Mouse (Mus musculus) left cerebral cortex, postnatal 36 days (tissue): Measurements from ENCODE around the gene Adss. TPM values are rescaled to one million over a fixed set of nuclear protein-coding genes. Genes with fewer than 3 reads are reported as not detected.

ENCODE experiments used
- DNase-seq, 2 experiments: peaks; one replicate each; pipeline ENCODE4 v3.0.0; 2021 to 2022; ENCODE audit warnings: low spot score in 2 of 2, mixed read lengths in 1 of 2
- intact Hi-C: fragments of 180-260 bp; cut with DNase I; formaldehyde crosslinking; loops from one replicate; pipeline ENCODE4 v1.15.1; 2025
- total RNA-seq, 2 experiments: library from RNA; stranded (reverse); gene quantifications; 2 replicates each; pipeline ENCODE4 v1.2.3; 2021

Adss gene
- total RNA-seq, 2 experiments from 2014 or later = 63.6 to 70.0 TPM

DNA sequence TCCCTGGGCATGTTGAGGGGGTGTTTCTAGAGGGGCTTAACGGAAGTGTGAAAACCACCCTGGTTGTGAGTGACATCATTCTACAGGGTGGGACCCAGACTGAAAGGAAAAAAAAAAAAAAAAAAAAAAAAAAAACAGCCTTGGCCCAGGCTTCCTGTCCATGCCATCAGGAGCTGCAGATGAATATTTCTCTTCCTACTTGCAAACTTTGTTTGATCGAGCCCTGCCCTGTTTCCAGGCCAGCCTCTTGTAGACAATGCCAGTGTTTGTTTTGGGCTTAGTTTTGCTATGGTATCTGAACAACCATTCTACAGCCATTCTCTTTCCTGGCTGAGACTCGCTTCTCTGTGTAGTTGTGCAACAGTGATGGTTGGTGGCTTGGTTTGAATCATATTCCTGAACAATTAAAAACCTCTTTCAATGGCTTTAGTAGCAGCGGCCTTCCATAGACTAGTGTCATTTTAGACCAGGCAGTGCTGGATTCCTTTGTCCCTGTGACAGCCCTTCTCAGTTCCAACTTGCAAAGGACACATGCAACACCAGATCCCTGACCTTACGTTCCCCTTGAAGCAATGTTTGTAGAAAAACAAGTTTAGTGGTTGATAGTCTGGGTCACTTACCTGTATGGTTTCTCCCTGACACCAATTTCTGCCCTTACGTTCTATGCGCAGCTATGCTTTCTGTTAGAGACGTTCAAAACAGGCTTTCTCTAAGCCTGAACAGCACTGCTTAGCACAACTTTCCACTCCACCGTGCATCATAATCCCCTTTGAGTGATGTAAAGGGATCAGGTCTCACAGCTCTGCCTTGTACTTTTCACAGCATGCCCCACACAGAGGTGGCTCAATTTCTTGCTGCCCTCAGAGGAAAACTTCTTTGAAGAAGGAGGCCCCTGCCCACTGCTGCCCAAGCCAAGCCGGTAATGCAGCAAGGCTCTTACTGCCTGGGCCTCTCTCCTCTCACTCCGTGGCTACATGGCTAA, 67.0 kb downstream of the Adss start, which contains the start of gene 1700016C15Rik:
1700016C15Rik (plus strand) TSS at position 772 of the 982 bp plus-strand sequence.
- intact Hi-C loops = no loop called here
- DNase-seq = no peak

DNA sequence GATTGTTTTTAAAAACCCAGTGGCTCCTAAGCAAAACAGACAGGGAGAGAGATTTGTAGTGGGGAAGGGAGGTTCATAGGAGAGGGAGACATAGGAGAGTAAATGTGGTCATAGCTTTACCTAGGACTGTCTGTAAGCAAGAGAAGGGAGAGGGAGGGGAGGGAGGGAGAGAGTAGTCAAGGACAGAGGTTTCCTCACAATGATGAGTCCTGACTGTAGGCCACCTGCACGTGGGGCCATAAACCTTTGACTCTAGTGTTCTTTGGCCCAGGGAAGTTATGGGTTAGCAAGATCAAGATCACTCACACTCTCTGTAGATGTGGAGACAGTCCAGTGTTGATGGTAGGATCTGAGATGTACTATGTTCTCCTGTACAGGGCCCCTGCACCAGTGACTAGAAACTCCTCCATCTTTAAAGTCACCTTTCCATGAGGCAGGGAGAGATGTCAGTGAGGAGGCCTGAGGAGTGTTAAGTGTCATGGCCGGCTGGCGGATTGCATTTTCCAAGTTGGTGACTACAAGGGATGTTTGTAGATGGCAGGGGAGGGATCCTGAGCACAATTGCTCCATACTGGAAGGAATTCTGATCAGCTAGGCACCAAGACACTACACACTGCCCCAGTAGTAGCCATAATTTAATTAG, 68.3 kb downstream of the Adss start:
- intact Hi-C loops = no loop called here
- no peak for DNase-seq

DNA sequence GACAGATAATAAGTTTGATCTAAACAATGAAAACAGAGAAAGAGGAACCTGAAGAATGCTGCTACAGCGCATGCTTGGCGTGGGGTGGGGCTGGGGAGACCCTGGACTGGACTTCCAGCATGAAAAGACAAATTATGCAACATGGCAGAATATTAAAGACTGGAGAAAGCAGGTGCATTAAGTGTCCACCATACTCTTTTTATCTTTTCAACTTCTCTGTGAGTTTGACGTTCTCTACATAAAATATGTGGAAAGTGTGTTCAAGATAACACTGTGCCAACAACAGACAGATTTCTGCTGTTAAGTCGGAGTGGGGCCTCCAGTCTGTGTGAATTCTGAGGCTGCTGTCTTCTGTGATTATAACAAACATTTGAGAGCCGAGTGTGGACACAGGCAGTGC, 69.4 kb downstream of the Adss start:
- no peak for DNase-seq
- intact Hi-C loops = no loop called here

DNA sequence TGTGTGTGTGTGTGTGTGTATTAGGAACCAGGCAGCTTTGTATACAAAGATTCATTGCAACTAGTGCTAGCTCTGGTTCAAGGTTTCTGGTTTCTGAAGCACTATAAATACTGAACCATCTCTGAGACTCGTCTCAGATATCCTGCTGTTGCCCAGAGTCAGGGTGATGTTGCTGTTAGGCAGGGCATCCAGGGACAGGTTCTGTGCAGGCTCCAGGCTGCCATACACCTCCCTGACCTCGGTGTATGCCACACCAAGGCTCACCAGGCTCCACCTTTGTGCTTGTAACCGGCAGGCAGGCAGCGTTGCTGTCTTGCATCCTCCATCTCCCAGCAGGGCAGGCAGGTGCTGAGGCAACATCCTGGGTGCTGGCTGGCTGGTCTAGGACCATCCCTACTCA, 72.5 kb downstream of the Adss start:
- intact Hi-C loops = no loop called here
- no peak for DNase-seq

GRCm38 (mm10) chr1:177719029-177719427, 77.3 kb downstream of the Adss start:
- DNase-seq = no peak
- intact Hi-C loops = no loop called here

- no peak for DNase-seq
- intact Hi-C loops = no loop called here
Measured at GRCm38 (mm10) chr1:177718340-177719028, 77.8 kb downstream of the Adss start.

DNA sequence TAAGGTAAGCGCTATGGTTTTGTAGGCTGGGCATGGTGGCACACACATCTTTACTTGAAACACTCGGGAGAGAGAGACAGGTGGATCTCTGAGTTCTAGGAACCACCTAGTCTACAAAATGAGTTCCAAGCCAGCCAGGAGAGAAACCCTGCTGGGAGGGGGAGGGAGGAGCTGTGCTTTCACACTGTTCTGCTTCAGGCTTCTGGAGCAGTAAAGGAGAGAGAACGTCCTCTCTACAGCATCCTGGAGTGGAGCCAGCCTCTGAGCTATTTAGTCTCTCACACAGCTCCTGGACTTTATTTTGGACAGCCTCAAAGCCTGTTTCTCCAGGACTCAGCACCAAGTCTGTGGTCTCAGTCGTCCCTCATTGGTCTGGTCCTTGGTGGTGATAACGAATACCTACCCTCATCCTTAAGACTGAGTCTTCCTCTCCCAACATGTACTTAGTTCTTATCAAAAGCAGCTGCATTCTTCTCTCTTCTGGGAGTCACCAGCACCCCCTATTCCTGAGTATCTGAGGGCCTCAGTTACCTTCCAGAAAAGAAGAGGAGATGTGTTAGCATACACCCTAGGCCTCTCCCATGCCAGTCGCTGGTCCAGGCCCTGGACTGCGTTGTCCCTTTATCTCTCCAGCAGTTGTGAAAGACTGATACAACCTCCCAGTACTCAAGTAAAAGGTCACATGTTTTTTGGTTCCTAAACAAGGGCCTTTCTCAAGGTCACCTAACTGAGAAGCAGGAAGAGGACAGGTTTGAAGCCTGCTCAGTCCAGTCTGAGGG, 79.1 kb downstream of the Adss start:
- intact Hi-C loops = no loop called here

DNA sequence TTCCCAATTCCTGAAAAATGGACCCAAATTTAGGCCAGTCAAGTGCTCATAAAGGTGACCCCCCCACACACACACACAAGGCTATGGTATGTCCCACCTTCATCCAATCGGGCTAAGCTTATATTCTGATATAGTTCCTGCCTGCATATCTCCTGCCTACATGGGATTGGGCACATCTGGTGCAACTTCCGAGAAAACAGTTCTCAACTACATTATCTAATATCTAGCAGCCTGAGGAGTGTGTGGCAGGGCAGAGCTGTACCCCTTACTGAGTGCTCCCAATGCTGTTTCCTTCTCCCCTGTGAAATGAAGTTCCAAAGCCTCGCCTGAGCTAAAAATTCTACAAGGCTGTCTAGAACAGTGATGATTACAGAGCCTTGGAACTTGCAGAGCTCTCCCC, 79.9 kb downstream of the Adss start:
- intact Hi-C loops = no loop called here
- no peak for DNase-seq

More for the DNA sequence above, 79.1 kb downstream of the Adss start:
- DNase-seq = no peak

GRCm38 (mm10) chr1:177714397-177715012, 81.8 kb downstream of the Adss start:
- intact Hi-C loops = no loop called here
- DNase-seq = no peak

- intact Hi-C loops = no loop called here
- no peak for DNase-seq
Measured at GRCm38 (mm10) chr1:177713635-177714396, 82.5 kb downstream of the Adss start.

Other genes starting within 250 kb of the Adss start
- not detected for gene 1700016C15Rik, start 66.7 kb downstream of the Adss start, total RNA-seq
- 1 to 10 TPM; 5.5 to 6.8 TPM for gene Catspere2, start 186.9 kb upstream of the Adss start, total RNA-seq